Mouse (Mus musculus): ENCODE measurements around the gene Gm17455. TPM values are rescaled to one million over a fixed set of nuclear protein-coding genes. Genes with fewer than 3 reads are reported as not detected.

The Gm17455 gene
- total and polyA plus RNA-seq, 2 experiments from 2014 or later, result 8.9 to 19.4 TPM

DNA sequence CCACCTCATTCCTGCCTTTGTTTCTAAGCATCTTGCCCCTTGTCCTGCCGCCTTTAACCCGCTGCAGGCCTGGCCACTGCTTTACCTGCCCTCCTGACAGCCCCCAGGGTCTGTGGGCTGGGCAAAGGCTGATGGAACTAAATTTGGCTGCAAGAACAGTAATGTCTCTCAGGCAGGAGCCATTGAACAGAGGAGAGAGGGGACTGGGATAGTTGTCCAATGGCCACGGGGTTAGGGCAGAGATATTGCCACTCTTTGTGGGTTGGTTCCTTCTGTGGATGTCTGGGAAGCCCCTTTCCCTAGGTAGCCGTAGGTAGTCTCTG is 45.6 kb upstream of the Gm17455 start:
- Histone ChIP-seq H3K36me3 (ENCODE audit: insufficient read depth, low read length) (no peaks in the 10 kb centered on the region), H3K27me3 (ENCODE audit: insufficient read depth, low read length) (no peaks in the 10 kb centered on the region), H3K4me2 (ENCODE audit: low read depth, low read length) (no peak overlapping the region), H3K4me3 (ENCODE audit: low read length) (no peak overlapping the region), H3K9me3 (ENCODE audit: low read length) (no peaks in the 10 kb centered on the region), H3K4me1 (ENCODE audit: insufficient read depth, low read length) (no peaks in the 10 kb centered on the region), H3K9ac (replicated peaks; ENCODE audit: low read length) (no peak overlapping the region), H3K27ac (no peak overlapping the region)
- WGBS, result 90% methylated on average over 4 of the region's 4 CpGs
- DNase-seq (ENCODE audit: low spot score) (no peak), ATAC-seq (no peak)
- no peak for TF ChIP-seq CTCF (IDR thresholded peaks at IDR 0.05; ENCODE audit: low read depth)

GRCm38 (mm10) chr10:60354881-60355677 is 44.4 kb upstream of the Gm17455 start:
- DNase-seq (ENCODE audit: low spot score) (no peak), ATAC-seq (no peak)
- H3K36me3 ChIP-seq (ENCODE audit: insufficient read depth, low read length), result no peaks in the 10 kb centered on the region
- no peak overlapping the region for H3K9ac ChIP-seq (replicated peaks; ENCODE audit: low read length)
- H3K27me3 ChIP-seq (ENCODE audit: insufficient read depth, low read length), result no peaks in the 10 kb centered on the region
- no peak overlapping the region for H3K4me3 ChIP-seq (ENCODE audit: low read length)
- no peak overlapping the region for H3K4me2 ChIP-seq (ENCODE audit: low read depth, low read length)
- TF ChIP-seq CTCF (IDR thresholded peaks at IDR 0.05; ENCODE audit: low read depth), result no peak
- no peak overlapping the region for H3K27ac ChIP-seq
- WGBS, result 73% methylated on average over 11 of the region's 11 CpGs
- H3K4me1 ChIP-seq (ENCODE audit: insufficient read depth, low read length), result no peaks in the 10 kb centered on the region
- no peaks in the 10 kb centered on the region for H3K9me3 ChIP-seq (ENCODE audit: low read length)

DNA sequence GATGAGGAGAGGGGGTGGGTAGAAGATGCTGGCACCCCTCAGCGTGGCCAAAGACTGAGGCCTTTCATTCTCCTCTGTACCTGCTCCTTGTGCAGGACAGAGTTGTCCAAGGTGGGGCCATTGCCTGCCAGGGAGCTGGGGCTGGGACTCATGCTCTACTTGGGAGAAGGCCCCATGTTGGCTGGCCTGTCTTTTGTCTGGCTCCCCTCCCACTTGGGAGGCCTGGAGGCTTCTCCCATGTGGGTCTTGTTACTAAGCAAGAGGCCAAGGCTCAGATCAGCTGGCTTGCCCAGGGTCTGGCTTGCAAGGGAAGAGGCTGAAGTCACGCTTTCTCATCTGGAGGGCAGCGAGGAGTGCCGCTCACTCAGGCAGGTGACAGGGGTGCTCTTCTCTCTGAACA is 42.1 kb upstream of the Gm17455 start:
- ATAC-seq (no peak), DNase-seq (ENCODE audit: low spot score) (no peak)
- WGBS, result 85% methylated on average over 4 of the region's 4 CpGs
- Histone ChIP-seq H3K4me2 (ENCODE audit: low read depth, low read length) (no peak overlapping the region), H3K9me3 (ENCODE audit: low read length) (no peaks in the 10 kb centered on the region), H3K27me3 (ENCODE audit: insufficient read depth, low read length) (no peaks in the 10 kb centered on the region), H3K4me1 (ENCODE audit: insufficient read depth, low read length) (0 out of 2 replicates have a peak, but pooled peaks cover 6% of the 10 kb centered on the region), H3K36me3 (ENCODE audit: insufficient read depth, low read length) (no peaks in the 10 kb centered on the region), H3K4me3 (ENCODE audit: low read length) (no peak overlapping the region), H3K27ac (no peak overlapping the region), H3K9ac (replicated peaks; ENCODE audit: low read length) (no peak overlapping the region)
- no peak for TF ChIP-seq CTCF (IDR thresholded peaks at IDR 0.05; ENCODE audit: low read depth)

DNA sequence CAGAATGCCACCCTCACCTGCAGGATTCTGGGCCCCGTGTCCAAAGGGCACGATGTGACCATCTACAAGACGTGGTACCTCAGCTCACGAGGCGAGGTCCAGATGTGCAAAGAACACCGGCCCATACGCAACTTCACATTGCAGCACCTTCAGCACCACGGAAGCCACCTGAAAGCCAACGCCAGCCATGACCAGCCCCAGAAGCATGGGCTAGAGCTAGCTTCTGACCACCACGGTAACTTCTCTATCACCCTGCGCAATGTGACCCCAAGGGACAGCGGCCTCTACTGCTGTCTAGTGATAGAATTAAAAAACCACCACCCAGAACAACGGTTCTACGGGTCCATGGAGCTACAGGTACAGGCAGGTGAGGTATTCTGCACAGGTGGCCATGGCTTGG is 41.6 kb upstream of the Gm17455 start:
- no peaks in the 10 kb centered on the region for H3K27me3 ChIP-seq (ENCODE audit: insufficient read depth, low read length)
- TF ChIP-seq CTCF (IDR thresholded peaks at IDR 0.05; ENCODE audit: low read depth), result no peak
- no peak overlapping the region for H3K27ac ChIP-seq
- no peaks in the 10 kb centered on the region for H3K36me3 ChIP-seq (ENCODE audit: insufficient read depth, low read length)
- ATAC-seq (no peak), DNase-seq (ENCODE audit: low spot score) (no peak)
- 96% methylated on average over 14 of the region's 14 CpGs for WGBS
- no peak overlapping the region for H3K4me3 ChIP-seq (ENCODE audit: low read length)
- H3K4me2 ChIP-seq (ENCODE audit: low read depth, low read length), result no peak overlapping the region
- no peak overlapping the region for H3K9ac ChIP-seq (replicated peaks; ENCODE audit: low read length)
- 0 out of 2 replicates have a peak, but pooled peaks cover 6% of the 10 kb centered on the region for H3K4me1 ChIP-seq (ENCODE audit: insufficient read depth, low read length)
- H3K9me3 ChIP-seq (ENCODE audit: low read length), result no peaks in the 10 kb centered on the region

DNA sequence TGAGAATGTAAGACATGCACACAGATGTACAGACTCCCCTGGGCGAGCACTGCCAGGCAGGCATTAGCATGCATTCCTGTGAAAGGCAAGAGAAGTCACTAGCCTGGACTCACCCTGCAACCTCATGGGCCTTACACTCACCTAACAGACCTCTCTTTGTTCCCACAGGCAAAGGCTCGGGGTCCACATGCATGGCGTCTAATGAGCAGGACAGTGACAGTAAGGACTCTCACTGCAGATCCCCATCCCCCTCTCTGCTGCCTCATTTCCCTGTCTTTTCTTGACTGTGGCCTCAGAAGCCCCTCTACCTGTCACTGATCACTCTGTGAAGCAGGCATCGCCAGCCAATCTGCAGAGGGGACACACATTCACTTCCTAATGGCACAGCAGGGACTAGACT is 40.8 kb upstream of the Gm17455 start:
- Histone ChIP-seq H3K36me3 (ENCODE audit: insufficient read depth, low read length) (no peaks in the 10 kb centered on the region), H3K4me1 (ENCODE audit: insufficient read depth, low read length) (0 out of 2 replicates have a peak, but pooled peaks cover 6% of the 10 kb centered on the region), H3K9ac (replicated peaks; ENCODE audit: low read length) (no peak overlapping the region), H3K4me3 (ENCODE audit: low read length) (no peak overlapping the region), H3K4me2 (ENCODE audit: low read depth, low read length) (no peak overlapping the region), H3K27ac (no peak overlapping the region), H3K9me3 (ENCODE audit: low read length) (no peaks in the 10 kb centered on the region), H3K27me3 (ENCODE audit: insufficient read depth, low read length) (no peaks in the 10 kb centered on the region)
- WGBS, result 38% methylated on average over 4 of the region's 4 CpGs
- no peak for DNase-seq (ENCODE audit: low spot score)
- ATAC-seq, result no peak
- TF ChIP-seq CTCF (IDR thresholded peaks at IDR 0.05; ENCODE audit: low read depth), result no peak

DNA sequence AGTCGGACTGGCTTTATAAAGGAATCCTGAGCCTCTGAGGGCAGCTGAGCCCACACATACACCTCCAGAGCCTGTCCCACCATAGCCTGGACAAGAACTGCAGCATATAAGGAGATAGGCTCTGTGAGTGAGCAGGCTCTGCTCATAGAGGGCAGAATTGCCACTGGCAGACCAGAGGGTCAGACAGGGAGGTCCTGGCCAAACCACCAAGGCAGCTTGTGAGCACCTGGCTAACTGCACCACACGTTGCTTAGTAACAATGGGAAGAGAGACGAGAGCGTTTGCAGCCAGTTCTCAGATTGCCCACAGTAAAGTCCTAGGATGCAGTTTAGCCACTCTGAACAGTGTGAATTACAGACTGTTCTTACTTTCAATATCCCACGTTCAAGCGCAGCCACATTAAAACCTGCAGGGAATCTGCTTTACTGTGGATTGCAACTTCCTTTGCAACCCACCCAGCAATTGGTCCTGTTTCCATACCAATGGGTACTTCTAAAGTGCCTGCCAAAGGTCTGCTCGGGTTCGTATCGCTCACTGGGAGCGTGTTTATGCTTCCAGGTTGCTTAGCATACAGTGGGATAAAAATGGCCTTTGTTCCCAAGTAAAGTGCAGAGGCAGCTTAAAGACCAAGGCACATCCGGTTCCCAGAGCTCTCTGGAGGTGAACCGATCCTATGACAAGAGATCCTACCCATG is 37.8 kb upstream of the Gm17455 start:
- WGBS, result 36% methylated on average over 12 of the region's 12 CpGs
- Histone ChIP-seq H3K27me3 (ENCODE audit: insufficient read depth, low read length) (no peaks in the 10 kb centered on the region), H3K4me2 (ENCODE audit: low read depth, low read length) (no peak overlapping the region), H3K9me3 (ENCODE audit: low read length) (no peaks in the 10 kb centered on the region), H3K27ac (0 out of 2 replicates have a peak overlapping the region, but pooled peaks have one; percentile 27), H3K4me3 (ENCODE audit: low read length) (no peak overlapping the region), H3K4me1 (ENCODE audit: insufficient read depth, low read length) (0 out of 2 replicates have a peak, but pooled peaks cover 6% of the 10 kb centered on the region), H3K9ac (replicated peaks; ENCODE audit: low read length) (no peak overlapping the region), H3K36me3 (ENCODE audit: insufficient read depth, low read length) (no peaks in the 10 kb centered on the region)
- ATAC-seq, result no peak; the same call in 1 of the 2 replicates
- DNase-seq (ENCODE audit: low spot score), result peak; percentile 21
- TF ChIP-seq CTCF (IDR thresholded peaks at IDR 0.05; ENCODE audit: low read depth), result no peak

DNA sequence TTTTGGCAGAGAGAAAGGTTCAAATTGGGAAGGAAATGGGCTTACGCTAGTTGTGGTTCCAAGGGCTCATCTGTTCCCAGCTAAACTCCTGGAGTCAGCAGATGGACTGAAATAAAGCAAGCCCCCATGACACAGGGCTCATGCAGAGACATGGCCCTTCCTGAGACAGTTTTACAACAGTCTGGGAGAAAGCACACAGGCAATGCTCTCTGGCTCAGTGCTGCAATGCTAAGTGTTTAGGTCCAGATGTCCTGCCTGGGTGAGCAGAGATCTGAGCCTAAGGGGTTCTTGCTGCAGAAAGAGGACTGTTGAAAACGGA is 37.3 kb upstream of the Gm17455 start:
- no peak for DNase-seq (ENCODE audit: low spot score)
- H3K27me3 ChIP-seq (ENCODE audit: insufficient read depth, low read length), result no peaks in the 10 kb centered on the region
- ATAC-seq, result no peak; the same call in 1 of the 2 replicates

More for the DNA sequence above, 37.3 kb upstream of the Gm17455 start:
- H3K36me3 ChIP-seq (ENCODE audit: insufficient read depth, low read length), result no peaks in the 10 kb centered on the region
- no peak overlapping the region for H3K9ac ChIP-seq (replicated peaks; ENCODE audit: low read length)
- 0 out of 2 replicates have a peak, but pooled peaks cover 6% of the 10 kb centered on the region for H3K4me1 ChIP-seq (ENCODE audit: insufficient read depth, low read length)
- no peak overlapping the region for H3K4me3 ChIP-seq (ENCODE audit: low read length)
- no peak for TF ChIP-seq CTCF (IDR thresholded peaks at IDR 0.05; ENCODE audit: low read depth)
- 38% methylated on average over 2 of the region's 2 CpGs for WGBS
- H3K9me3 ChIP-seq (ENCODE audit: low read length), result no peaks in the 10 kb centered on the region
- H3K4me2 ChIP-seq (ENCODE audit: low read depth, low read length), result no peak overlapping the region
- H3K27ac ChIP-seq, result no peak overlapping the region

All from hindbrain, postnatal 0 days (tissue).